Mouse (Mus musculus): ENCODE measurements around the gene Zfp280d.
A peak's percentile ranks its signal among the peaks of the same experiment; 100 is the strongest.
"Not testable (repeated sequence)": the region's sequence is repeated elsewhere in the genome, so short reads cannot be mapped to it uniquely, and the experiment has no call there.

Zfp280d gene

DNA sequence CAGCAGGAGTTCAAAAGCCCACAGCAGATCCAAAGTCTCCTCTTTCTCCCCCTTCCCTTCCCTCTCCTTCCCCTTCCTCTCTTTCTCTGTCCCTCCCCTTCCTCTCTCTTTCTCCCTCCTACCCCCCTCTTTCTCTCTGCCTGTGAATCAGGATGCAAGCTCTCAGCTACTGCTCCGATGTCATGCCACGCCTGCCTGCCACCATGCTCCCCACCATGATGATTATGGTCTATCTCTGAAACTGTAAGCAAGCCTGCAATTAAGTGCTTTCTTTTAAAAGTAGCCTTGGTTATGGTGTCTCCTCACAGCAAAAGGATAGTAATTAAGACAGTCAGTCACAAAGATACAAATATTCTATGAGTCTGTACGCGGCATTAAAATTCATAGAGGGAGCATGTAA lies 100.3 kb downstream of the Zfp280d start:
- no peak for DNase-seq

DNA sequence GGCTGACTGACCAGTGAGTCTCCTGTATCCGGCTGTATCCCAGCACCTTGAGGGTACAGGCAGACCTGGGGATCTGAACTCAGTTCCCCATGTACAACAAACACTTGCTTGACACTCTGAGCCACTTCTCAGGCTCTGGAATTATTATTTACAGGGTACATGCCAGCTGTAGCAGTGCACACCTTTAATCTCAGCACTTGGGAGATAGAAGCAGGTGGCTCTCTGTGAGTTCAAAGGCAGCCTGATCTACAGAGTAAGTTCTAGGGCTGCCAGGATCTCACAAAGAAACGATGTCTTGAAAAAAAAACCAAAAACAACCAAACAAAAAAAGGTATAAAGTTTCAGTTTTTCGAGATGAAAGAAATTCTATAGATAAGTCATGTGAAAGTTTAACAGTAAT lies 101.0 kb downstream of the Zfp280d start:
- DNase-seq = no peak

DNA sequence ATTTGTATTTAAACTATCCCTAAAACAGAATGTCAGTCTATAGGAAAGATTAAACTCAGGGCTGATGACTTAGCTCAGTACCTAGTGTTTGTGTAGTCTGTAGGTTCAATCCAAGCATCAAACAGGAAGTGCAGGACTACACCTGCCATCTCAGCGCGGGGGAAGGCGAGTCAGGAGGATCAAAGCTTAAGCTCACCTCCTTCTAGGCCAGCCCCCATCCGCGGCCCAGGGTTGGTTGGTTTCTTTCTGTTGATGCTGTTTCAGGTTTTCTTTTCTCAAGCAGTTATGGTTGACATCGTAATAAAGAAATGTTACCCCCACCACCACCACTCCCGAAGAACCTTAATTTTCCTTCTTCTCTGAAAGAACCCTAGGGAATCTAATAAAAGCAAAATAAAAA lies 111.1 kb downstream of the Zfp280d start:
- no peak for DNase-seq

- DNase-seq = no peak
Measured at GRCm38 (mm10) chr9:72388934-72389333, 114.3 kb downstream of the Zfp280d start.

GRCm38 (mm10) chr9:72389431-72390002 lies 114.9 kb downstream of the Zfp280d start:
- DNase-seq = no peak

DNA sequence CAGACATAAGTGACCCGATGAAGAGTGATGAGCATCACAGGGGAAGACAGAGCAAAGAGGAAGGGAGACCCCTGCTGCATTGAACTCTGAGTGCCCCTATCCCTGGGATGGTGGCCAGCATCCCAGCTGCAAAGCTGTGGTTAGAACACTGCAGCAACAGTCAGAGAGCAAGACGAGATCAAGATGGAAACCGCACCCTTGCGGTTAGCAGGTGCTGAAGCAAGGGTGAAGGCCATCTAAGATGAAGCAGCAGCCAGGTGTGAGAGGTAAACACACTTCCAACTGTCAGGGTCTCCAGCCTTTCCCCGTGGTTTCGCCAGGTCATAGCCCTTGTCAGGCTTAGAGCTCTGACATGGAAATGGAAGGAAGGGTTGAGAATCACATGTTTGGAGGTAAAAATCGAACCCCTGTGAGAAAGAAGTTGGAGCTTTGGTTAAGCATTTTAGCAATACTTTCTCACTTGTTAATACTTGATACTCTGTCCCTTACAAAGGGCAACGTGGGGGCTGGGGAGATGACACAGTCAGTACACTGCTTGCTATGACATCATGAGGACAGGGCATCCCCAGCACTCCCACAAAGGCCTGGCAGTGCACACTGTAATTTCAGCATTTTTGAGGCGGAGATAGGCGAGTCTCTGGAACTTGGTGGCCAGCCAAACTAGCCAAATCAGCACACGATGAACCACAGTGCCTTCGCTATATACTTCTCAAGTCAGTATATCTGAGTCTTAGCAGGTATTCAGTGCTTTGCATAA lies 115.8 kb downstream of the Zfp280d start:
- no peak for DNase-seq

DNA sequence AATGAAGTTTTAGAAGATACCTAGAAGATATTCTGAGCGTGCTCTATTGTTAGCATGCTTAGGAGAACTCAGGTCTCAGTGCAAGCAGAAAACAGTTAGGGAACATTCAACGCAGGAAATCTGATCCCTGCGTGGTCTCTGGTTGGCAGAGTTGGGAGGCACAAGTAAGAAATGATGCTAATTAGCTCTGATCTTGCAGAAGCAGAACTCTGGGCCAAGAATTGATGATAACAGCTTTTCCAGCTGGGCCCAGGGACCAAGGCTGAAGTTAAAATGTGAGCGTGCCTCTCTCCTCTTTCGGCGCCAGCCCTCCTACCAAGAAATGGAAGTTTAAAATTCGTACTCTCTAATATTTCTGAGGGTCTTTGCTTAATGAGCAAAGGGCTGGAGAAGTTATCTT lies 118.0 kb downstream of the Zfp280d start:
- no peak for DNase-seq

GRCm38 (mm10) chr9:72393238-72393637 lies 118.6 kb downstream of the Zfp280d start:
- DNase-seq = no peak

- no peak for DNase-seq
Measured at GRCm38 (mm10) chr9:72393869-72394341, 119.2 kb downstream of the Zfp280d start.

- no peak for DNase-seq
Measured at GRCm38 (mm10) chr9:72400121-72400520, 125.5 kb downstream of the Zfp280d start.

DNA sequence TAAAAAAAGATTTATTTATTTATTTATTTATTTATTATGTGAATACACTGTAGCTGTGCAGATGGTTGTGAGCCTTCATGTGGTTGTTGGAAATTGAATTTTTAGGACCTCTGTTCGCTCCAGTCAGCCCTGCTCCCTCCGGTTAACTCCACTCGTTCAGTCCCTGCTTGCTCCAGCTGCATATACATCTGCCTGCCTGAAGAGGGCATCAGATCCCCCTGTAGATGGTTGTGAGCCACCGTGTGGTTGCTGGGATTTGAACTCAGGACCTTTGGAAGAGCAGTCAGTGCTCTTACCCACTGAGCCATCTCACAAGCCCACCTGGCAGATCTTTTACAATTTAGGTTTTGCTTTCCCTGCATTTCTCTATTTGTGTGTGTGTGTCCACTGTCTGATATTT lies 127.1 kb downstream of the Zfp280d start:
- DNase-seq = not testable (repeated sequence)

DNA sequence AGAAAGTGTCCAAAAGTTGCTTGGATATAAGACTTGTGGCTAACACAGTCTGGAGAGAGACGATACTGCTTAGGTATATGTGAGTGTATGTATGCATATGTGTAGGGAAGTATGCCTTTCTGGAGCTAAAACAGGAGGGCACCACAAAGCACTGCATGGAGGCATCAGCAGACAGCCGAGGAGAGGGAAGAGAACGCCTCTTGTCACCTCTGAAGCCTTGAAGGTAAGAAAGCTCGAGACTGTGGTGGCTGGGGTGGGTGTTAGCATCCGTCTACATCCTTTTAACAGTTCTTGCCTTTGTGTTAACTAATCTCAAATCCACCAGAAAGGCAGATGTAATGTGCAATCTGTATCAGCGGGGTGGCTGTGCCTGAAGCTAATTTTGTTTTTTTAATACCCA lies 128.8 kb downstream of the Zfp280d start:
- no peak for DNase-seq

GRCm38 (mm10) chr9:72404446-72404845 lies 129.8 kb downstream of the Zfp280d start:
- DNase-seq = no peak

DNA sequence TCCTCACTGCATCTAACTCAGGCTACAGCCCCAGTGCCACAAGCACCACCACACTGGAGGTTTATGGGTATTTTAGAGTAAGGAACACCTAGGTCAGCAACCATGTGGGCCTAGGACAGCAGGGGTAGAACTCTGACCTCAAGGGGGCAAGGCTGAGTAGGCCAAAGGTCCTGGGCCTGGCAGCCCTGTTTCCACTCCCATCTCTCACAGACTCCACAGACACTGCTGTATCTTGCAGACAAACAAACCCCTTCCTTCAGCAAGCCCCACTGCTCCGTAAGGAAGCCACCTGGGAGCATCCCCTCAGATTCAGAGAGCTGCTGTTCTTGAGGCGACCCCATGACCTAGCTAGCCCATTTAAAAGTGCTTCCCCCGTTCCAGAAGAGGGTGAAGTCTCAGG lies 130.3 kb downstream of the Zfp280d start:
- DNase-seq = no peak

- DNase-seq = no peak
Measured at GRCm38 (mm10) chr9:72405882-72406638, 131.4 kb downstream of the Zfp280d start.

DNA sequence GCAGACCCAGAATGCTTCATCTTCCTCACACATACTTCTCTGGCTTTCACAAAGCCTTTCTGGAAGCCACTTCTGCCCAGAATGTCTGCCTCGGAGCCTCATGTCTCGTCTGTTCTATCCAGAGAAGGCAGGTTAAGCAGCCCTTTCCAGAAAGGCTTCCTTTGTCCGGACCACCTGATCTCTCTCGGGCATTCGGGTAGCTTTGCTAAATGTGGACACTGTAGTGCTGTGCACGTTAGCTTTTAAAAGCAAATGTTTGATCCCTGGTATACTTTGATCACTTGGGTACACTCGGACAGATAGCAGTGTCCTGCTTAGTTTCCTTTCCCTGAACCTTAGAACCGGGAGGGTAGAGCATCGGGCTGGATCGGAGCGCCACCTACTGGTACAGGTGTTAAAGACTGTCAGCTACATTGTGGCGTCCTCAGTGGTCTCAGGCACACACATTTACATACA lies 133.5 kb downstream of the Zfp280d start:
- peak; percentile 55 to 84 for DNase-seq

DNA sequence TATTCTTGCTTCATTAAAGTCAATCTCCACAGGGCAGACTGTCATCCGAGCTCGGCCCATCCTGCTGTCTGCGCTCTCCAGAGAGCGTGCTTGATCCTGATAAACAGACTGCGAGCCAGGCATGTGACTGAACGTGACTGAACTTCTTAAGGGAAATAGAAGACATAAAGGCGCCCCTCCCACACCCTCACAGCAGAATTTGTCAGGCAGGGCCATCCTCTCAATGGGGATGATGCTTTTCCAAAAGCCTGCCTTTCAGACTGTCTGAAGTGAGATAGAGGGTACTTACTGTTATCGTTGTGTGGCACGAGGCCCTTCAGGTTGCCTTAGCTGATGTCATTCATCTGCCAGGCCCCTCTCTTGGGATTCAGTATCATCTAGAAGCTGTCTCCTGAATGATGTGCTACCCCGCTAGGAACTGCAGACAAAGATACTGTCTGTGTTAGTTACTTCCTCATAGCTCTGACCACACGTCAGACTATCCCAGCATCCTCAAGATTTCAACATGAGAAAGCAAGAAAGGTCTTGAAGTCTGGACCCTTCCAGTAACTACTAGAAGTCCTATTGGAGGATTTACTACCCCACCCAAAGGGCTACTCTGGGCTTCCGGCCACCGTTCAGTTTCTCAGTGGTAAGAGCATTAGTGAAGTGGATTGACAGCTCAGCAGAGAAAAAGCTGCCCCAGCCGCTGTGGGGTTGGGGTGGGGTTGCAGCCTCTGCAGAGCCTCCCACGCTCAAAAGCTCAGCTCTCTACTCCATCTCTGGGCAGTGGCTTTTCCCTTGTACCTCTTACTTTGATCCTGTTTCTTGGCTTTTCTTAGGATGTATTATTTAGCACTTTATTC lies 134.9 kb downstream of the Zfp280d start:
- peak in 1 of 2 experiments; percentile 28 for DNase-seq

- no peak for DNase-seq
Measured at GRCm38 (mm10) chr9:72411746-72412145, 137.1 kb downstream of the Zfp280d start.
